Mouse (Mus musculus) gastrocnemius, postnatal 4 days (tissue): ENCODE data around the gene Zfp786. TPM values are rescaled to one million over a fixed set of nuclear protein-coding genes. Genes with fewer than 3 reads are reported as not detected.
A peak's percentile ranks its signal among the peaks of the same experiment; 100 is the strongest.

Experiments
- DNase-seq, 2 experiments: peaks; one replicate each; pipeline ENCODE4 v3.0.0; 2021 to 2022; ENCODE audit warnings: low spot score in 2 of 2, mixed read lengths in 2 of 2
- total RNA-seq, 2 experiments: library from RNA; stranded (reverse); gene quantifications; 2 replicates each; pipeline ENCODE4 v1.2.3; 2021

Gene Zfp786
- total RNA-seq, 2 experiments from 2014 or later, result 1.0 to 1.3 TPM

DNA sequence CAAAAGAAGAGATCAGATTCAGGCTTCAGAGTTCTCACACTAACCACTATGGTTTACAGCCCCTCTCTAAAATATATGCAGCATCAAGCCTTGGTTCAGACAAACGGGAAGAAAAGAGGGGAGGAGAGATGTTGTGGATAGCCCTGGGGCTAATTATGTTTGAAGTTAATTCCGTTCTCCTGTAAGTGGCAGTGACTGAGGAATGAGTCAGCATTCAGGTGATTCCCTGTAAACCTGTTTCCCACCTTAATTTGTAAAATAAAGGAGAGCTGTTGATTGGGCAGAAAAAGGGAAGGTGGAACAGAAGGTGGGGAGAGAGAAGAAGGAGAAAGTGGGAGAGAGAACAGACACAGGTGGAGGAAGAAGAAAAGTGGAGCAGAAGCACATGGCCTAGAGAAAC lies 6.4 kb downstream of the Zfp786 start:
- DNase-seq, result no peak

DNA sequence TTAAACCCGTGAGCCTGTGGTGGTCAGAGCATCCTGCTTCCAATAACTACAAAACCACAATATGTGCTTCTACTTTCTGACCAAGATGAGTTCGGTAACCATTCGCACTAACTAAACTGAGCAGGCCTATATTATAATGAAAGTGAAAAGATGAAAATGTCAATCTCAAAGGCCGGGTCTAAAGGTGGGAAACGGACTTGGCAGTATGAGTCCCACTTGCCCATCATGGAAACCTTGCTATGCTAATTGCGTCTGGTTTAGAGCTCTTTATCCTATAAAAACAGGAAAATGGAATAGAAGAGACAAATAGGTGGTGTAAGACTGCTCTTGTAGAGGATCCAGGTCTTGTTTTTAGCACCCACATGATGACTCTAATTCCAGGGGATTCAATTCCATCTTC lies 8.9 kb downstream of the Zfp786 start:
- no peak for DNase-seq

GRCm38 (mm10) chr6:47821236-47821635 lies 9.4 kb downstream of the Zfp786 start:
- DNase-seq, result no peak

GRCm38 (mm10) chr6:47819626-47820325 lies 10.9 kb downstream of the Zfp786 start:
- no peak for DNase-seq

- DNase-seq, result no peak
Measured at GRCm38 (mm10) chr6:47818721-47819120, 11.9 kb downstream of the Zfp786 start.

DNA sequence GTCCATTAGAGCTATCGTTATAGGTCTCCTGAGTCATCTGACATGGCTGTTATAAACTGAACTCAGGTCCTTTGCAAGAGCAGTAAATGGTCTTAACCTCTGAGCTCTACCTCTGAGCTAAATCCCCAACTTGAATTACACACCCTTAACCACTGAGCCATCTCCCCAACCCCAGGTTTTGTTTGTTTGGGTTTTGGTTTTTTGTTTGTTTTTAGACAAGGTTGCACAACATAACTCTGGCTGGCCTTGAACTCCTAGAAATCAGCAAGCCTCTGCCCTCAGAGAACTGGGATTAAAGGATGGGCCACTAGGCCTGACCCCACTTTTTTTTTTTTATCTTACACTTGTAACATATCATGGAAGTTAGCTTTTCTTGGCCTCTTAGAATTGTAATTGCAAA lies 14.5 kb downstream of the Zfp786 start:
- no peak for DNase-seq

GRCm38 (mm10) chr6:47813257-47813878 lies 17.3 kb downstream of the Zfp786 start, which contains the start of gene Pdia4:
Pdia4 (minus strand) TSS chr6:47813430.
- peak; percentile 95 to 98 for DNase-seq

DNA sequence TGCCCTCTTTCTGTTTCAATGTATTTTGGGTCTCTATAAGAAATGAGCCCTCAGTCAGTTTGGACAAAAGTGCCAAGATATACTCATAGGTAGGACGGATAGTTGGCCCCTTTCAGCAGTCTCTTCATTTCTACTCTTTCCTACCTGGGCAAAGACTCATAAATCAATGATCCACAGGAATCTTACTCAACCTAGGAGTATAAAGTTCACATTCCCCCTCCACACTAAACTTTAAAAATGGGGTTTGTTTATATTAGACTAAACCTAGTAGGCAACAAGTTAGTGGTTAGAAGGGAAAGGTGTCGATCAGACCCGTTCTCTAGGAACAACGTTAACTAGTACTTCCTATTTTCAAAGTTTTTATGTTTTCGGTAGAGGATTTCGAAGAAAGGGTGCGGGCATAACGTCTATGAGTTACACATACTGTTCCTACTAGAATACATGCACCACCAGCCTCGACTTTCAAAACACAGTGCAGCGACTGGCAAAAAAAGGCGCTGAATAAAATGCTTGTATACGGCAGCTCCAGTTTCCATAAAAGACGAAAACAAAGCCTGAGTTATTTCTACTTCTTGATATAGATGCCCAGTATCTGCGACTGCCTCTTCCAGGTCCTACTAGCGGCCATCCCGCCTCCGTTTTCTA lies 18.3 kb downstream of the Zfp786 start:
- DNase-seq, result no peak

GRCm38 (mm10) chr6:47811324-47811723 lies 19.3 kb downstream of the Zfp786 start:
- DNase-seq, result no peak

DNA sequence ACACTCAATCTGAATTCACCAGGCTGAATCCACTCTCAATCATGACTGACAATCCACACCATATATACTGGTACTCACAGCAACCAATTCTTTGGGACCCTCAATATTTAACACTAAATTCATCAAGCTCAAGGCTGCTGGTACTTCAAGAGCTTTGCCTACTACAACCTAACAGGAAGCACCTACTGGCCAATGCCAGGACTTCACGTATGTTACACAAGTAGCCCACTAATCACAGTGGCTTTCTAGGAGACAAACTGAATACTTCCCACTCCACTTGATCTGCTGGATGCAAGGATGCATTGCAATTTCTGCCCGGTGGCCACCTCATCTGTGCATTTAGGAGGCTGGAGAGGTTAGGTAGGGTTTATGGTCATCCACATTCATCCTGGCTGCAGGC lies 20.5 kb downstream of the Zfp786 start:
- no peak for DNase-seq

DNA sequence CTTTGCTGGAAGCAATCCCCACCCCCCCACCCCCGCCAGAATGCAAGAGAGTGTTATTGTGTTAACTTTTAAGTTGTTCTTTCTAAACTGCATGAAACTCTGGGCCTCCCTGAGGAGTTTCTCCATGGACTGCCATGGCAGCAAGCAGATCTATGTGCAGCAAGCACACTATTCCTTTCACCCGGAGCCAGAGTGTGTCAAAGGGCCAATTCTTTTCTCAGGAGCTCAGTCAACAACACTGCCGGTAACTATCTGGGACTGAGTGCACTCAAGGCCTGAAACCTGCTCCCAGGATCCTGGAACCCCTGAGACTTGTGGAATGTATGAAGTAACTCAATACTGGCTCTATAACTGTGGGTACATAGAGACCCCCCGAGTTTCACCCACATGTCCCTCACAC lies 21.6 kb downstream of the Zfp786 start:
- no peak for DNase-seq

DNA sequence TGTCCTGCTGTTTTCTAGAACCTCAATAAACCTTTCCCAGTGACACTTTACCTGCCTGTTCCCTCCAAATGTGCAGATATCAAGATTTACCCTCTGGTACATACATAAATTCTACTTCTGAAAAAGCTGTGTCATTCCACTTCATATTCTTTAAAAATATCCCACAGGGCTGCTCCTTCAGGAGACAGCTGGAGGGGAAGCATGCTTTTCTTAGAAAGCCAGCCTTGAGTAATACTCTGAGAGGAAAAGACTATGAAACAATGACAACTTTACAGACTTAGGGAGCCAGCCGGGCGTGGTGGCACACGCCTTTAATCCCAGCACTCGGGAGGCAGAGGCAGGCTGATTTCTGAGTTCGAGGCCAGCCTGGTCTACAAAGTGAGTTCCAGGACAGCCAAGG lies 22.1 kb downstream of the Zfp786 start:
- no peak for DNase-seq

DNA sequence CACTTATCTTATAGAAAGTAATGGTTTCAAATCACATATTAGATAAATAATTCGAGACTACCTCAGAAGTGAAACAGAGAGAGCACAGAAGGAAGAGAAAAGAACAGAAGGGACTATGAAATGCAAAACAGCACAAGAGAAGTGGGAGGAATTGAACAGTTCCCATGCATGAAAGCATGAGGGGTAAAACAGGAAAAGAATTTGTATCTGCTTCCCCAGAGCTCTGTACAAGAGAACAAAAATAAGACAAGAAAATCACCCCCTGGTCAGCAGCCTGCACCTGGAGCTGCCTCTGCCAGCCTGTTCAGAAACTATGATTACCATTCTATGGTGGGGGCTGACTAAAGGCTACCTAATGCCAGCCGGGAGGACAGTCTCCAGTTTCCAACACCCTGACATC lies 23.2 kb downstream of the Zfp786 start:
- DNase-seq, result no peak

DNA sequence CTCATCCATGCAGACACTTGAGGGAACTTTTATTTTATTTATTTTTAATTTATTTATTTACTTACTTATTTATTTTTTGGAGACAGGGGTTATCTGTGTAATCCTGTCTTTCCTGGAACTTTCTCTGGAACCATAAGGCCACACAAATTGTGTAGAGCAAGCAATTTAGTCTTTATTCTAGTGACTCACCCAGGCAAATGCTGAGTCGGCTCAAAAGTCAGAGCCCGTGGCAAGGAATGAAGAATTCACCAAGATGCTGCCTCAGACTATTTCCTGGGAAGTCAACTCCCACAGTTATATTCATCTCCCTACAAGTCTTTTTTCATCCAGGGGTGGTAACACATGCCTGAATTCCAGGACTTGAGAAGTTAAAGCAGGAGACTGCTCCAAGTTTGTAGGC lies 25.1 kb downstream of the Zfp786 start:
- no peak for DNase-seq

- peak in 1 of 2 experiments; percentile 60 for DNase-seq
Measured at GRCm38 (mm10) chr6:47799079-47799478, 31.6 kb downstream of the Zfp786 start.

DNA sequence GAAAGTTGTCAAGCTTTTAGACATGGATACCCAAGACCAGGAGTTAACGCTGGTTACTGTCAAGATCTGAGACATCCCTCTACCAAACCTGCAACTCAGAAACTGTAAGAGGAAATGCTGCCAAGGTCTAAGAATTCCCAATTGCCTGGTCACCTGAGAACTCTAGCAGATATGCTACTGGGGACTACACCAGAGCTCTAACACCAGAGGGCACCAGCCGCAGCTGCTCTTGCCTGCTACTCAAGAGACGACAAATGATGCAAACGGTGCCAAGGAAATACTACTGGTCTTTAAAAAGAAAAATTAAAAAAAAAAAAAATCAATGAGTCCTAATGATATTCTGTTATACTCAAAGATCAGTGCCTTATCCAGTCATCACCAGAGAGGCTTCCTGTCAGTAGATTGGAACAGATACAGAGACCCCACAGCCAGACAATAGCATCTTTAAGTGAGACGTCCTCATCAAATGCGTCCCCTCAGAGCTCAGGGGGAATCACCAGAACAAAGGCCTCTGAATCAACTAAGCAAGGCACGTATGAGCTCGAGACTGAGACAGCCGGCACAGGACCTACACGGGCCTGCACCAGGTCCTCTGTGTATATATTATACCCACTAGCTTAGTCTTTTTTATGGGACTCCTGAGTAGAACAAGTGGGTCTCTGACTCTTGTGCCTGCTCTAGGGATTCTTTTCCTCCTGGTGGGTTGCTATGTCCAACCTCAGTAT lies 36.4 kb downstream of the Zfp786 start:
- no peak for DNase-seq

DNA sequence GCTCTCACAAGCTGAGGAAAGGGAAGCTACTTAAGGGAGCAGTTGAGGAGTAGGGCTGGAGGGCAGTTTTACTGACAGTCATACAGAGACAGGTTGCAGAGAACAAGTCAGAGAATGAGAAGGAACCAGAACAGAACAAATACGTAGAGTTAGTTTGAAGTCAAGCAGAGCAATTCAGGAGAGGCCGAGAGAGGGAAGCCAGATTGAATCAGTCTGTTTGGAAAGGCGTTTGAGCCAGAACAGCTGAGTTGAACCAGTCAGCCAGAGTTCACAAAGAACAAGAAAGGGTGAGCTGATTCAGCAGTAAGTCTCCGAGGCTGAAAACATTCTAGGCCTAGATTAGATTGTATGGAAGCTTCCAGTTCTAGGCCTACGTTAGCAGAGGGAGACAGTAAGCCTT lies 37.4 kb downstream of the Zfp786 start:
- no peak for DNase-seq

DNA sequence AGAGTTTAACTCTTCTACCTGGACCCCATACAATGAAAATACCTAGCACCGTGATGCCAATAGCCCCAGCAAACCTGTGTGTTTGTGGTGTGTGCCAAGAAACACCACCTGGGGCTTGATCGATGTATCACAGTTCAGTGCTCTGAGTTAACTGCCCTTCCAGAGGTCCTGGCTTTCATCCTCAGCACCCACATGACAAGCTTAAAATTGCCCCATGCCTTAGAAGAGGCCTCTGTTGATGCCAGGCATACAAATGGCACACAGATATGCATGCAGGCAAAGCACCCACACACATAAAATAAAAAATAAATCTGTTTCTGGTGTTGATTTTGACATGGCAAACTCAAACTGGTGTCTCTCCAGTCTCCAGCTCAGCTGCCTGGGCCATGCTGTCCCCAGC lies 38.1 kb downstream of the Zfp786 start:
- no peak for DNase-seq

- DNase-seq, result no peak
Measured at GRCm38 (mm10) chr6:47790745-47791144, 39.9 kb downstream of the Zfp786 start.

- DNase-seq, result no peak
Measured at GRCm38 (mm10) chr6:47788821-47789220, 41.8 kb downstream of the Zfp786 start.

DNA sequence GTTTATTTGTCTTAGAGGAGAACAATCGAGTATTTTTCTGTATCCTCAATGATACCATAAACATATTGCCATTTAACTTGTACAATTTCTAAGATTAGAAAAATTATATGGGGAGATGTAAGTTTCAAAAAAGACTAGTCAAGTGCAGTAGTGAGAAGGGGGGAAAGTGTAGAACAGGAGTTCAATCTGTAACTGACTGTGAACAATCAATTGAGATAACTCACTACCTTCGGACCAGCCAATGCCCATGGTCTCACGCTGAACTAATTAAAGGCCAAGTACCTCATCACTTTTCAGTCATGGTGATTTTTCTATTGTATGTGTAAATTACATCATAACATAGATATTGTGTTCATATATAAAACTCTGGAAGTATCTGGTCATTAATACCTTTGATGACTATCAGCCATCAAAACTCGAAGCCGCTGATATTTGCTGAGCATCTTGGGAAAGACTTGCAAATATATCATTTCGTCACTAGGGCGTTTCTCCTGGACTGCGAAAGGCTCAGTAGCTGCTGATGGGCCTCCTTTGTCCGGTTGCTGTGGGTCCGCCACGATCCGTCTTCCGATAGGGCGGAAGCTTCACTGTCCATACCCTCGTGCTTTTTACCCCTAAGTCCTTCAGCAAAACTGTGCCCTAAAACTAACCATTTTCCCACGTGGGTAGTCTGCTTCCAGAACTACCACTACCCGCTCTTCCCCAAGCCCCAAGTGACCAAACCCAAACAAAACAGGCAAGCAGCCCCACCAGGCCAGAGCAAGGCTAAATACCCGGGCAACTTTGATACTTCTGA lies 42.5 kb downstream of the Zfp786 start:
- peak; percentile 38 to 75 for DNase-seq
